Mouse (Mus musculus) heart, embryonic 13.5 days (tissue): Measurements from ENCODE around the gene Efs. TPM values are rescaled to one million over a fixed set of nuclear protein-coding genes. Genes with fewer than 3 reads are reported as not detected.
A peak's percentile ranks its signal among the peaks of the same experiment; 100 is the strongest.
"Not testable (repeated sequence)": the region's sequence is repeated elsewhere in the genome, so short reads cannot be mapped to it uniquely, and the experiment has no call there.

Experiments used
- ATAC-seq: fragments of 200-750 bp; cut with Nextera tagmentation; 2 replicates; pipeline ENCODE4 v1.8.0; 2017; ENCODE audit warnings: moderate TSS enrichment; ENCODE audit not compliant: insufficient number of reproducible peaks, low FRiP score, low TSS enrichment; ENCODE audit errors: extremely low read depth
- H3K27ac ChIP-seq: fragments of 300-500 bp; sonication (generic); replicated peaks from 2 replicates; pipeline ENCODE4 v1.5.1; 2015; ENCODE audit warnings: moderate library complexity, mild to moderate bottlenecking, inconsistent platforms
- H3K27me3 ChIP-seq: fragments of 300-500 bp; sonication (generic); replicated peaks from 2 replicates; pipeline ENCODE4 v1.6.1; 2015; ENCODE audit warnings: mild to moderate bottlenecking, inconsistent platforms
- H3K36me3 ChIP-seq: fragments of 300-500 bp; sonication (generic); 2 replicates; pipeline ENCODE4 v1.6.1; 2015; ENCODE audit warnings: mild to moderate bottlenecking, inconsistent platforms
- H3K4me1 ChIP-seq: fragments of 300-500 bp; sonication (generic); 2 replicates; pipeline ENCODE4 v1.6.1; 2015; ENCODE audit warnings: inconsistent platforms
- H3K4me2 ChIP-seq: fragments of 300-500 bp; sonication (generic); 2 replicates; pipeline ENCODE4 v1.6.1; 2015; ENCODE audit warnings: inconsistent platforms, mild to moderate bottlenecking, moderate library complexity
- H3K4me3 ChIP-seq: fragments of 300-500 bp; sonication (generic); 2 replicates; pipeline ENCODE4 v1.5.1; 2015; ENCODE audit warnings: moderate library complexity, mild to moderate bottlenecking, inconsistent platforms
- H3K9ac ChIP-seq: fragments of 300-500 bp; sonication (generic); 2 replicates; pipeline ENCODE4 v1.6.1; 2015; ENCODE audit warnings: inconsistent platforms, mild to moderate bottlenecking, moderate library complexity
- H3K9me3 ChIP-seq: fragments of 300-500 bp; sonication (generic); 2 replicates; pipeline ENCODE4 v1.6.1; 2016; ENCODE audit warnings: inconsistent platforms
- WGBS: fragments of 180-500 bp; shearing (Covaris S2); methylation state at CpG from one replicate; pipeline ENCODE4 v1.1.7; 2015; ENCODE audit warnings: mixed read lengths; 5-methylcytosine and 5-hydroxymethylcytosine counted together
- polyA plus RNA-seq: library from polyadenylated mRNA; unstranded; fragments of >200 nt; fragmentation: Nextera tagmentation; extraction: Ambion mirVana; gene quantifications from 2 replicates; pipeline ENCODE4 v1.2.1, GENCODE M21; 2015

Gene Efs
- polyA plus RNA-seq, 1 experiment from 2014 or later: 13.3 TPM

DNA sequence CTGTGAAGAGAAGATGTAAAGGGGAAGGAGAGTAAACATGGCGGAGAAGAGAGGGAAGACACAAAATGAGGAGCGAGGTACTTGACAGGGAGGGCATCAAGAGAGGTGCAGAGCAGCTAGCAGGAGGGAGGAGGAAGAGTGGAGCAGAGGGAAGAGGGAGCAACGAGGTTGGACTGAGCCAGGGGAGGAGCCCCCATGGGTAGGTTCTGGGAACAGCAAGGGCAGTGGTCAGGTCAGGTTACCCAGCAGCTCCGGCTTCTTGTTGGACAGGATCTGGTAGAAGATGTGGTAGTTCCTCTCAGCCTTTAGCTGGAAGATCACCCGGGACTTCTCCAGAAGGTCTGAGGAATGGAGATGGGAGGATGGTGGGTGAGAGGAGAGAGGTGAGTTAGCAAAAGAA is 35.6 kb upstream of the Efs start:
- Histone ChIP-seq H3K4me1 (peaks cover 51% of the 10 kb centered on the region), H3K4me2 (peak overlapping the region; percentile 70), H3K27me3 (no peaks in the 10 kb centered on the region), H3K27ac (peak overlapping the region; percentile 90), H3K9ac (peak overlapping the region; percentile 89), H3K4me3 (peak overlapping the region; percentile 61), H3K36me3 (peaks cover 80% of the 10 kb centered on the region), H3K9me3 (no peaks in the 10 kb centered on the region)
- WGBS: 57% methylated on average over 5 of the region's 5 CpGs
- no peak for ATAC-seq

DNA sequence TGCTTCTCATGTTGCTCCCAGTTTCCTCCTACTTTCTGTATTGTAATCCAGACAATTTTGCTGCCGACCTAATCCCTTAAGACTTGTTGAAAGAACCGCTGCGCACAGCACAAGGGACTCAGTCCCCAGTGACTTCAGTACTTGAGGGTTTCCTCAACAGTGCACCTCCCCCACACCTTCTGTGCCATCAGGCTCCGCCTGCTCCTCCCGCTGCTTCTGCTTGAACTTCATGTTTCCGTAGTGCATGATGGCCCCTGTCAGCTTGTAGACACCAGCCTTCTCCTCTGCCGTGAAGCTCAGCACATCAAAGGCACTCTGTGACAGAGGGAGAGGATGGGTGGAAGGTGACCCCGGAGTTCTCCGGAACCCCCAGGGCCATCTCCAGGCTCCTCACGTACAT is 34.8 kb upstream of the Efs start:
- Histone ChIP-seq H3K27ac (peak overlapping the region; percentile 90), H3K4me3 (peak overlapping the region; percentile 61), H3K27me3 (no peaks in the 10 kb centered on the region), H3K9ac (peak overlapping the region; percentile 89), H3K9me3 (no peaks in the 10 kb centered on the region), H3K4me1 (peaks cover 55% of the 10 kb centered on the region), H3K36me3 (peaks cover 86% of the 10 kb centered on the region), H3K4me2 (peak overlapping the region; percentile 70)
- WGBS: 34% methylated on average over 10 of the region's 10 CpGs
- no peak for ATAC-seq

DNA sequence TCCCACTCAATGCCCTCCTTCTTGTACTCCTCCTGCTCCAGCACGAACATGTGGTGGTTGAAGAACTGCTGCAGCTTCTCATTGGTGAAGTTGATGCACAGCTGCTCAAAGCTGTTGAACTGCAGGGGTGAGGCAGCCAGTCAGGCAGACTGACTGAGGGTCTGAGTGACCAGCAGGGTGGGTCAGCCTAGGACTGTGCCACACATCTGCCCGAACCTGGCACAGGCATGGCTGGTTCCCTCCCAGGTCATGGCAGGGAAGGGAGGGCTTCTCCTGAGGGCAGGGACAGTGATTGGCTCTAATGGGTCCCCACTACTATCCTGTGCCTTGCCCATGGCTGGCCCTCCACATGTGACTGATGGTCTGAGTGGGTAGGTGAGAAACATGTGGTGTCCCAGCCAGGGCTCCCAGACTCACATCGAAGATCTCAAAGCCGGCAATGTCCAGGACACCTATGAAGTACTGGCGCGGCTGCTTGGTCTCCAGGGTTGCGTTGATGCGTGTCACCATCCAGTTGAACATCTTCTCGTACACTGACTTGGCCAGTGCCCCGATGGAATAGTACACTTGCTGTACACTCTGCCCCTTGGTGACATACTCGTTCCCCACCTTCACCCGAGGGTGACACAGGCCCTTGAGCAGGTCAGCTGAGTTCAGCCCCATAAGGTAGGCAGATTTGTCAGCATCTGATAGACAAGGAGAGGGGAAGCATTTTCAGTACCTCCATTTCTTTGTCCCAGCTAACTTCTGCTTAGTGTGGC is 34.1 kb upstream of the Efs start:
- Histone ChIP-seq H3K36me3 (peaks cover 93% of the 10 kb centered on the region), H3K9ac (peak overlapping the region; percentile 89), H3K4me1 (peaks cover 55% of the 10 kb centered on the region), H3K4me3 (peak overlapping the region; percentile 61), H3K4me2 (peak overlapping the region; percentile 70), H3K27ac (peak overlapping the region; percentile 90)
- 74% methylated on average over 12 of the region's 12 CpGs for WGBS
- not testable (repeated sequence) for H3K27me3 ChIP-seq, H3K9me3 ChIP-seq, ATAC-seq

DNA sequence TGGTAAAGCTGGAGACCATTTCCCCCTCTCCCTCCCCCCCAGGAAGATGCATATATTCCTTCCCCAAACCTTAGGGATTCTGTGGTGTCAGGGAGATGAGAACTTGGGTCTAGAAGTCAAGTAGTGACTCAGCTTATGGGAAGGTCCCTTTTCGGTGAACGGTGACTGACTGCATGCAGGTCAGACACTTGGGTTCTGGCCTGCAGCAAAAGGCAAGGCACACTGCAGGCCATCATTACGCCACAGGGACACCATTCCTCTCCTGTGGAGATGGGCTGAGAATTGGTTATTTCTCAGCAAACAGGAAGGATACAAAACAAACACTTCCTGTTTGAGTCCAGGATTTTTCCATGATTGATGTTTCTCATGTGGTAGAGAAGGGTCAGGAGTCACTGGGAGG is 33.3 kb upstream of the Efs start:
- Histone ChIP-seq H3K9ac (peak overlapping the region; percentile 89), H3K4me1 (peaks cover 54% of the 10 kb centered on the region), H3K27ac (peak overlapping the region; percentile 90), H3K4me2 (peak overlapping the region; percentile 70), H3K36me3 (peaks cover 93% of the 10 kb centered on the region), H3K9me3 (no peaks in the 10 kb centered on the region), H3K27me3 (no peaks in the 10 kb centered on the region), H3K4me3 (peak overlapping the region; percentile 61)
- WGBS: 68% methylated on average over 3 of the region's 3 CpGs
- ATAC-seq: no peak

DNA sequence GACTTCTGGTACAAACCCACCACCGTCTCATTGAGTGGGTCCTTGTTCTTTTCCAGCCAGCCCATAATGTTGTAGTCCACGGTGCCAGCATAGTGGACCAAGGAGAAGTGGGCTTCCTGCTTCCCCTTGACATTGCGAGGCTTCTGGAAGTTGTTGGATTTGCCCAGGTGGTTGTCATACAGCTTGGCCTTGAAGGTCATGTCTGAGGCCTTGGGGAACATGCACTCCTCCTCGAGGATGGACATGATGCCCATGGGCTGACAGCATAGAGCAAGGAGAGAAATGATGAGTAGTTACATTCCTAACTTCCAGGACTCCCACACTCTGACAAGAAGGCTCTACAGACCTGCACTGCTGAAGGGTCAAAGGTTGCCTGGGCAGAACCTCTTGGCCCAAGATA is 32.6 kb upstream of the Efs start:
- Histone ChIP-seq H3K4me3 (peak overlapping the region; percentile 61), H3K27ac (peak overlapping the region; percentile 90), H3K27me3 (no peaks in the 10 kb centered on the region), H3K9ac (peak overlapping the region; percentile 89), H3K36me3 (peaks cover 93% of the 10 kb centered on the region), H3K4me2 (peak overlapping the region; percentile 70), H3K4me1 (peaks cover 54% of the 10 kb centered on the region), H3K9me3 (no peaks in the 10 kb centered on the region)
- WGBS: 51% methylated on average over 4 of the region's 4 CpGs
- ATAC-seq: no peak

DNA sequence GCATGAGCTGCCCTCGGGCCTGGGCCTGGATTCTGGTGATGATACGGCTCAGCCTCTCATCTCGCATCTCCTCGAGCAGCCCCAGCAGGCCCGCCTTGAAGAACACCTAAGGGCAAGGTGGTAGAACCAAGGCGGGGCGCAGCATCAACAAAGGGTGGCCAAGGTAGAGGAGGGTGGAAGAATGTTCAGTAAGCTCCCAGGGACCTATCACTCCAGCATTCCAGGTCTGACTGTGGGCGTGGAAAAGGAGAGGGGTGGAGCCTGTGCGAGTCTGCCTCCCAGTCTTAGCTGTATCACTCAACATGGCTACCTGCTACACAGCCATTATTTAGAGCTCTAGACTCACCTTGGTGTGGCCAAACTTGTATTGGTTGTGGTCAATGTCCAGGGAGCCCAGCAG is 30.6 kb upstream of the Efs start:
- peaks cover 54% of the 10 kb centered on the region for H3K4me1 ChIP-seq
- H3K27me3 ChIP-seq: 0 out of 2 replicates have a peak, but pooled peaks cover 1% of the 10 kb centered on the region
- peaks cover 96% of the 10 kb centered on the region for H3K36me3 ChIP-seq
- peak overlapping the region; percentile 61 for H3K4me3 ChIP-seq
- peak overlapping the region; percentile 89 for H3K9ac ChIP-seq
- ATAC-seq: 0 out of 2 replicates have a peak, but pooled peaks have one; percentile 0
- peak overlapping the region; percentile 56; the same call in 1 of the 2 replicates for H3K27ac ChIP-seq
- WGBS: 62% methylated on average over 9 of the region's 9 CpGs
- peak overlapping the region; percentile 70 for H3K4me2 ChIP-seq
- H3K9me3 ChIP-seq: no peaks in the 10 kb centered on the region

DNA sequence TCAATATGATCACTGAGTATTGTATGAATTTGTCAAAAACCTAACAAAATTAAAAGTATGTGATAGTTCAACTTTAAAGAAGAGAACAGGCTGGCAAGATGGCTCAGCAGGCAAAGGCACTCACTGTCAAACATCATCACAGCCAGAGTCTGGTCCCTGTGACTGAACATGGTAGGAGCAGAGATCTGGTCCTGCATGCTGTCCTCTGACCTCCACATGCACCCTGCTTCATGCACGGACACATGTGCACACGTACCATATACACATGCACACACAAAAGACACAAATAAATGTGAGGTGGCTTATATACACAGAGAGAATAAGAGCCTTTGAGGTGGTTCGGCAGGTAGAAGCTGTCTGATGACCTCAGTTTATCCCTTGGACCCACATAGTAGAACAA is 29.6 kb upstream of the Efs start:
- Histone ChIP-seq H3K27me3 (peaks cover 6% of the 10 kb centered on the region; the same call in 1 of the 2 replicates), H3K9ac (peak overlapping the region; percentile 60), H3K9me3 (no peaks in the 10 kb centered on the region), H3K4me3 (no peak overlapping the region), H3K4me1 (peaks cover 44% of the 10 kb centered on the region), H3K4me2 (0 out of 2 replicates have a peak overlapping the region, but pooled peaks have one; percentile 5), H3K36me3 (peaks cover 96% of the 10 kb centered on the region), H3K27ac (peak overlapping the region; percentile 39; the same call in 1 of the 2 replicates)
- ATAC-seq: no peak
- 64% methylated on average over 3 of the region's 3 CpGs for WGBS

DNA sequence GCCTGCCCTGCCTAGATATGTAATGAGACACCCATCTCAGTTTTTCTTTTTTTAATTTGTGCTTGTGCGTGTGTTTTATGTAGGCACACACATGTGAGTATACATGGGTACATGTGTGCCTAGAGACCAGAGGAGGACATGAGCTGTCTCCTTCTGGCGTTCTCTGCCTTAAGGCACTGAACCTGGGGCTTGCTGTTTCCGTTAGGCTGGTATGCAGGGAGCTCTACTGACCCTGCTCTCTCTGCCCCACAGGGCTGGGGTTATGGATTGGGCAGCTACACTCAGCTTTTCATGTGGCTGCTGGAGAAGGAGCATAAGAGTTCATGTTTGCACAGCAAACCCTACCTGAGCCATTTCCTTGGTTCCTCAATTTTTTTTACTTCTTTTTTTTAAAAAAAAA is 28.5 kb upstream of the Efs start:
- Histone ChIP-seq H3K4me3 (no peak overlapping the region), H3K27me3 (peaks cover 12% of the 10 kb centered on the region; the same call in 1 of the 2 replicates), H3K27ac (no peak overlapping the region), H3K4me2 (no peak overlapping the region), H3K9ac (peak overlapping the region; percentile 60; the same call in 1 of the 2 replicates), H3K4me1 (peaks cover 42% of the 10 kb centered on the region), H3K9me3 (no peaks in the 10 kb centered on the region), H3K36me3 (peaks cover 96% of the 10 kb centered on the region)
- ATAC-seq: no peak
- WGBS: 52% methylated on average over 3 of the region's 3 CpGs

DNA sequence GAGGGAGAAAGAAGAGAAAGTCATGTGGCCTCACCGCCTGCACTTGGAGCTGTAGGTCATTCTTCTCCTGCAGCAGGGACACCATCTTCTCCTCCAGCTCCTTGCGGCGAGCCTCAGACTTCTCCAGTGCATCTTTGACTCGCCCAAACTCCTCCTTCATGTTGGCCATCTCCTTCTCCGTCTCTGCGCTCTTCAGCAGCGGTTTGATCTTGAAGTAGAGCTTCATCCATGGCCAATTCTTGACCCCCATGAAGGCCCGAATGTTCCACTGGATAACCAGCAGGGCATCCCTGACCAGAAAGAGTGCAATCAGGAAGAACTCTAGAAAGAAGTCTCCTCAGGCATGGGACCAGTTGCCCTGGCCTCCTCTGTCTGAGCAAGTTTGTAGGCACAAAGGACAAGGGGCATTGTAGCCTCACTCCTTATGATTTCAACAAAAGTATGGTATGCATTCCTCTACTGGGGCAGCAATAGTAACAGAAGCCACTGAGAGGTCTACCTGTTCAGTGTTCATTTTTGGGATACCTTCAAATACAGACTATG is 27.8 kb upstream of the Efs start:
- peak overlapping the region; percentile 17; the same call in 1 of the 2 replicates for H3K27ac ChIP-seq
- H3K9me3 ChIP-seq: no peaks in the 10 kb centered on the region
- ATAC-seq: no peak
- peaks cover 14% of the 10 kb centered on the region; the same call in 1 of the 2 replicates for H3K27me3 ChIP-seq
- peaks cover 41% of the 10 kb centered on the region for H3K4me1 ChIP-seq
- no peak overlapping the region for H3K4me2 ChIP-seq
- 80% methylated on average over 8 of the region's 8 CpGs for WGBS
- peaks cover 96% of the 10 kb centered on the region for H3K36me3 ChIP-seq
- no peak overlapping the region for H3K4me3 ChIP-seq
- peak overlapping the region; percentile 25; the same call in 1 of the 2 replicates for H3K9ac ChIP-seq

DNA sequence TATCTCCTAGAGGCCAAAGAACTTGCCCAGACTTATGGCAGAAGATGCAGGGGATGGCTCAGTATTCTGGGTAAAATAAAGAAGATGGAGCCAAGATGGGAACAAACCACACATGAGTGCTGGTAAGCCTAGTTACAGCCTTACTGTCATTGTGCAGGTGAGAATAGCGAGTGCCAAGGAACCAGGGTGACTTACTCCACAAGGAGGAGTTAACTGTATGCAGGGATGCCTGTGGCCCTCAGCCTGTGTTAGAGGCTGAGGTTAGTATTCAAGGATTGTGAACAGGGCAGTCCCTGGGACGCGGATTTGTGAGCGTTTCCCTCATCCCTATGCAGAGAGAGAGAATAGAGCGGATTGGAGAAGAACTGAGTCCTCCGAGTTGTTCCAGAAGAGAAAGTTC is 25.7 kb upstream of the Efs start:
- Histone ChIP-seq H3K36me3 (peaks cover 96% of the 10 kb centered on the region), H3K27me3 (peaks cover 14% of the 10 kb centered on the region; the same call in 1 of the 2 replicates), H3K9ac (peak overlapping the region; percentile 2; the same call in 1 of the 2 replicates), H3K9me3 (no peaks in the 10 kb centered on the region), H3K27ac (peak overlapping the region; percentile 24; the same call in 1 of the 2 replicates), H3K4me3 (no peak overlapping the region), H3K4me1 (peaks cover 44% of the 10 kb centered on the region), H3K4me2 (no peak overlapping the region)
- WGBS: 72% methylated on average over 6 of the region's 6 CpGs
- no peak for ATAC-seq

DNA sequence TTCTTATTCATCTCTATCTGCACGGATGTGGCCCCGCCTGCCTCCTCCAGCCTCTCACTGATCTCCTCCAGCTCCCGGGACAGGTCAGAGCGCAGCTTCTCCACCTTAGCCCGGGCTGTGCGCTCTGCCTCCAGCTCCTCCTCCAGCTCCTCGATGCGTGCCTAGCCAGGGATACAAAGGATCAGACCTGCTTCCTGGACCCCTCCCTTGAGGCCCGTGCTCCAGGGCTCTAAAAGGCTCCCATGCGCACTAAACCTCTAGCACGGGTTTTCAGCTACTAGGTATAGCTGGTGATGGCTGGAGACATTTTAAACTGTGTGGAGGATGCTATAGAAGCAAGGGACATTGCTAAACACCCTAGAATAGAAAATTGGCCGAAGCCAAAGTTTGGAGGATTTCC is 24.6 kb upstream of the Efs start:
- H3K9me3 ChIP-seq: no peaks in the 10 kb centered on the region
- 48% methylated on average over 12 of the region's 12 CpGs for WGBS
- 0 out of 2 replicates have a peak overlapping the region, but pooled peaks have one; percentile 6 for H3K9ac ChIP-seq
- no peak for ATAC-seq
- no peak overlapping the region for H3K4me2 ChIP-seq
- 0 out of 2 replicates have a peak overlapping the region, but pooled peaks have one; percentile 15 for H3K27ac ChIP-seq
- H3K4me3 ChIP-seq: no peak overlapping the region
- peaks cover 14% of the 10 kb centered on the region; the same call in 1 of the 2 replicates for H3K27me3 ChIP-seq
- peaks cover 98% of the 10 kb centered on the region for H3K36me3 ChIP-seq
- peaks cover 46% of the 10 kb centered on the region for H3K4me1 ChIP-seq
